8 mouse cellular contexts compared by ENCODE assay signal in the genomic region with DNA sequence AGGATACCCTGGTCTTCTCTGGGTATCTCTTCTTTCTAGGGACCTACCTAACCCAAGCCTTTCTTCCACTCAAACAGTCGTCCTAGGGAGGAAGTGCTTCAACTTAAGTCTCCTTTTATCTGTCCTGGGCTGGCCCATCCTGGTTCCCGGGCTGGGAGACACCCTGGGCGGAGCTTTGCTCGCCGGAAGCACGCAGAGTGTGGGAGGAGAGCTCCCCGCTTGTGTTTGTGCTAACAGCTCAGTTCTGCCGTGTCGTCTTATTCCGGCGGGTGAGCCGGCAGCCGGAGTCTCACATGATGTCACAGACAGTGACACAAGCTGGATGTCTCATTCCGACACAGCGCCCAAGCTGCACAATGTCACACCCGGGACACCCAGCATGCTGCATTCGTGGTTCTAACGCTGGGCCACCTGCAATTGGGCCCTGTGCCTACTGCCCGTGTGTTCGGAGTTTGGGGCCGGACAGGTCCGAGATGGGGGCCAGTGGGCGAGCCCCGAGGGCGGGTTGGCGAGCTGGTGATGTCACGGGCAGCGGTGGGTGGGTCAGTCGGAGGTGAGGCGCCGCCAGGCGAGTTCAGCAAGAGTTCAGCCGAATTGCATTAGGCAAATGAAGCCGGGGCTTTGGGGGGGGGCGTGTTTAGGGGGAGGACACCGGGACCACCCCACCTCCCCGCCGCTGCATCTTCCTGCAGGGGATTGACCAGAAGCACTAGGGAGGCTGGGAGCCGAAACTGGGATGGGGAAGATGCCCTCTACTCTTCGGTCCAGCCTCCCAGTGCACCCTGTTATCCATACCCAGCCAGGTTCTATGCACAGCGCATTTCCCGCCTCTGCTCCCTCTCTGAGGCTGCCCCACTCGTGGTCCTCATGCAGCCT. TPM values are rescaled to one million over a fixed set of nuclear protein-coding genes. Genes with fewer than 3 reads are reported as not detected.
A peak's percentile ranks its signal among the peaks of the same experiment; 100 is the strongest.
DNase-seq lines count a peak whose midpoint lies in the region; ATAC-seq lines count a peak whose summit lies in the region.

No protein-coding gene starts in this region.

- ATAC-seq in erythroid progenitor cell, adult 5-6 weeks (replicated peaks; ENCODE audit: low FRiP score, poor library complexity, severe bottlenecking), result peak; percentile 87
- ATAC-seq in megakaryocyte progenitor cell, adult 5-6 weeks (replicated peaks; ENCODE audit: poor library complexity), result peak; percentile 77

- intact Hi-C loops in heart, postnatal 10 days (cut with DNase I), result loop anchor here (2.0 kb wide), 1 partner anchor 23 kb away; no protein-coding TSS in a partner anchor

- DNase-seq in cerebellum, adult 11 months, result peak; percentile 43
- DNase-seq in cerebellum, adult 8-10 months, result no peak
- DNase-seq in adrenal gland, postnatal 10 days, result peak; percentile 90
- DNase-seq in heart, postnatal 10 days, result peak; percentile 90 to 91
- DNase-seq in kidney, postnatal 36 days, result peak; percentile 88 to 93
- peak; percentile 78 to 81 for DNase-seq in right cerebral cortex, postnatal 36 days (ENCODE audit: low spot score in 2 of 2)

RNA-seq across cellular contexts. Expression of a gene that starts 23.1 kb away (rescaled TPM):
- total RNA-seq in adrenal gland, postnatal 10 days (2021), result under 1 TPM; 0.45 to 0.73 TPM
- total RNA-seq in erythroid progenitor cell, adult 5-6 weeks (2015; ENCODE audit: low replicate concordance), result not detected in 2 replicates
- total RNA-seq in erythroid progenitor cell, adult 5-6 weeks (2017; ENCODE audit: low replicate concordance), result not detected in 2 replicates
- total RNA-seq in heart, postnatal 10 days (2021), result 1 to 10 TPM; 1.3 to 2.0 TPM
- total RNA-seq in megakaryocyte progenitor cell, adult 5-6 weeks (2015), result not detected in 2 replicates
- not detected in 2 replicates for total RNA-seq in megakaryocyte progenitor cell, adult 5-6 weeks (2017)

RNA-seq across cellular contexts. Expression of a gene that starts 32.1 kb away (rescaled TPM):
- 10 to 100 TPM; 26.2 to 34.7 TPM for total RNA-seq in adrenal gland, postnatal 10 days (2021)
- 4.3 and 18.4 TPM in 2 replicates for total RNA-seq in erythroid progenitor cell, adult 5-6 weeks (2015; ENCODE audit: low replicate concordance)
- 0.51 and 1.4 TPM in 2 replicates for total RNA-seq in erythroid progenitor cell, adult 5-6 weeks (2017; ENCODE audit: low replicate concordance)
- 10 to 100 TPM; 31.9 to 33.0 TPM for total RNA-seq in heart, postnatal 10 days (2021)
- total RNA-seq in megakaryocyte progenitor cell, adult 5-6 weeks (2015), result 4.4 and 5.9 TPM in 2 replicates
- total RNA-seq in megakaryocyte progenitor cell, adult 5-6 weeks (2017), result 1.6 and 2.2 TPM in 2 replicates

RNA-seq across cellular contexts. Expression of a gene that starts 52.1 kb away (rescaled TPM):
- total RNA-seq in adrenal gland, postnatal 10 days (2021), result 1 to 10 TPM; 3.8 to 6.5 TPM
- 72.4 and 84.3 TPM in 2 replicates for total RNA-seq in erythroid progenitor cell, adult 5-6 weeks (2015; ENCODE audit: low replicate concordance)
- total RNA-seq in erythroid progenitor cell, adult 5-6 weeks (2017; ENCODE audit: low replicate concordance), result 96.1 and 116 TPM in 2 replicates
- 1 to 10 TPM; 3.3 to 3.6 TPM for total RNA-seq in heart, postnatal 10 days (2021)
- total RNA-seq in megakaryocyte progenitor cell, adult 5-6 weeks (2015), result 42.6 and 56.1 TPM in 2 replicates
- 40.7 and 44.1 TPM in 2 replicates for total RNA-seq in megakaryocyte progenitor cell, adult 5-6 weeks (2017)

Comparison
In these comparisons a context has a peak if more than half of its experiments do, and no peak if none do; other contexts are left out.
1. RNA of a gene that starts 52.1 kb away (total RNA-seq): 72.4 to 116 TPM in erythroid progenitor cell, adult 5-6 weeks and 40.7 to 56.1 TPM in megakaryocyte progenitor cell, adult 5-6 weeks; 3.8 to 6.5 TPM in adrenal gland, postnatal 10 days and 3.3 to 3.6 TPM in heart, postnatal 10 days; every median in the first group is over 4 times any median in the second.